Mouse (Mus musculus) central nervous system, embryonic 11.5 days (tissue): Measurements from ENCODE around the gene Epyc. TPM values are rescaled to one million over a fixed set of nuclear protein-coding genes. Genes with fewer than 3 reads are reported as not detected.

Experiments
- polyA plus RNA-seq: library from polyadenylated mRNA; depleted of rRNA; stranded (reverse); fragments of >200 nt; gene quantifications from 2 replicates; pipeline ENCODE4 v1.2.3, GENCODE M21; 2012; rRNA removed

Gene Epyc
- polyA plus RNA-seq, result 2.0 and 3.0 TPM in 2 replicates

GRCm38 (mm10) chr10:97643768-97644167 is at the start of gene Epyc:
TSS of gene Epyc (plus strand) at chr10:97644068.

GRCm38 (mm10) chr10:97606579-97606978 is 37.3 kb upstream of the Epyc start, which contains the start of gene Kera:
TSS of gene Kera (plus strand) at chr10:97606879.

GRCm38 (mm10) chr10:97692913-97693312 is 49.0 kb downstream of the Epyc start, which contains the start of gene Ccer1:
TSS of gene Ccer1 (plus strand) at chr10:97693059.

GRCm38 (mm10) chr10:97726655-97727054 is 82.8 kb downstream of the Epyc start, which contains the start of gene C030005K15Rik:
TSS of gene C030005K15Rik (minus strand) at chr10:97726755.

Other genes starting within 250 kb of the Epyc start
- 19.9 and 36.8 TPM in 2 replicates for gene Dcn, start 164.5 kb upstream of the Epyc start, polyA plus RNA-seq
- gene Lum, start 78.9 kb upstream of the Epyc start, polyA plus RNA-seq, result 56.9 and 91.6 TPM in 2 replicates
- 0.08 and 1.7 TPM in 2 replicates for gene Kera, start 37.2 kb upstream of the Epyc start, polyA plus RNA-seq
- gene Ccer1, start 49.0 kb downstream of the Epyc start, polyA plus RNA-seq, result not detected in 2 replicates
- gene C030005K15Rik, start 82.7 kb downstream of the Epyc start, polyA plus RNA-seq, result not detected in 2 replicates